In genomic region chr3:60785137-60785875, GRCm38 (mm10) we compare ENCODE assay signal across 9 mouse cellular contexts.
DNase-seq lines count a peak whose midpoint lies in the region; ATAC-seq and TF ChIP-seq lines count a peak whose summit lies in the region.
"Had no signal": no experiment of that assay in that cellular context is flagged by ENCODE, and none has a peak within 500 bp of the region (broad histone marks: within the 10 kb centered on the region; RNA-seq: fewer than 3 reads in every experiment).

No protein-coding gene starts in this region.

- peak overlapping the region; percentile 61 for H3K27ac ChIP-seq in heart, postnatal 0 days (ENCODE audit: low read depth)
- H3K27ac ChIP-seq: macrophage had no signal

- H3K9me3 ChIP-seq in heart, postnatal 0 days (replicated peaks; ENCODE audit: control insufficient read depth, low read length) = no peaks in the 10 kb centered on the region

- peak; percentile 82 for ATAC-seq in heart, postnatal 0 days (ENCODE audit: insufficient read depth, low read depth)

- 0 out of 2 replicates have a peak, but pooled peaks cover 7% of the 10 kb centered on the region for H3K4me1 ChIP-seq in heart, postnatal 0 days (ENCODE audit: control insufficient read depth, insufficient read depth)

- no peak overlapping the region for H3K9ac ChIP-seq in heart, postnatal 0 days (replicated peaks; ENCODE audit: low read depth, low read length)

- H3K27me3 ChIP-seq in heart, postnatal 0 days (ENCODE audit: control insufficient read depth, insufficient read depth, low read length) = no peaks in the 10 kb centered on the region

- TF ChIP-seq EP300 in heart, postnatal 0 days (IDR thresholded peaks at IDR 0.05; ENCODE audit: low read depth) = no peak

- no peak overlapping the region for H3K4me2 ChIP-seq in heart, postnatal 0 days (ENCODE audit: low read depth, low read length)

- no peaks in the 10 kb centered on the region for H3K36me3 ChIP-seq in heart, postnatal 0 days (replicated peaks; ENCODE audit: control insufficient read depth, insufficient read depth, low read length)

- WGBS in heart, postnatal 0 days = 31% methylated on average over 9 of the region's 9 CpGs

- peak; percentile 13 for DNase-seq in adrenal gland, adult 2 months
- DNase-seq in adrenal gland, postnatal 4 days (ENCODE audit: low spot score in 2 of 2) = no peak
- DNase-seq in c-Kit-positive CD71-positive TER-119-negative erythroid progenitor cells, embryonic 14.5 days (ENCODE audit: low read depth) = peak; percentile 84
- peak; percentile 16 for DNase-seq in heart, postnatal 0 days (ENCODE audit: low spot score)
- DNase-seq in kidney, postnatal 4 days = peak; percentile 54 to 68
- peak; percentile 17 to 20 for DNase-seq in natural killer cell, adult 2 months (ENCODE audit: low spot score in 2 of 2)
- no peak for DNase-seq in cerebellum, adult 11 months
- DNase-seq in frontal cortex, postnatal 10 days (ENCODE audit: low spot score in 2 of 2) = no peak

- TF ChIP-seq CTCF in heart, postnatal 0 days (IDR thresholded peaks at IDR 0.05; ENCODE audit: low read depth) = no peak

- no peak overlapping the region for H3K4me3 ChIP-seq in heart, postnatal 0 days (ENCODE audit: low read depth, low read length)

Comparison
In these comparisons a context has a peak if more than half of its experiments do, and no peak if none do; other contexts are left out.
1. DNase-seq: peak in adrenal gland, adult 2 months (single experiment), c-Kit-positive CD71-positive TER-119-negative erythroid progenitor cells, embryonic 14.5 days (single experiment), heart, postnatal 0 days (single experiment), kidney, postnatal 4 days (2 of 2) and natural killer cell, adult 2 months (2 of 2); none in adrenal gland, postnatal 4 days (0 of 2), cerebellum, adult 11 months (single experiment) and frontal cortex, postnatal 10 days (0 of 2).